Mouse (Mus musculus): ENCODE data around the gene Slc9a6. TPM values are rescaled to one million over a fixed set of nuclear protein-coding genes. Genes with fewer than 3 reads are reported as not detected.

Gene Slc9a6
- total and polyA plus RNA-seq, 3 experiments: 11.4 to 12.6 TPM; not detected in 1

- H3K4me3 ChIP-seq (ENCODE audit: control insufficient read depth in 1 of 2, insufficient read depth in 1 of 2, low read depth in 2 of 2, low read length in 2 of 2): no peak overlapping the region
- H3K9ac ChIP-seq (ENCODE audit: control insufficient read depth, low read depth, low read length, poor library complexity, severe bottlenecking): no peak overlapping the region
- no peak overlapping the region for H3K27ac ChIP-seq (ENCODE audit: control insufficient read depth, low read depth, low read length)
- TF ChIP-seq USF1 (IDR thresholded peaks at IDR 0.05; ENCODE audit: low read depth, low read length): no peak
- TF ChIP-seq MAX (IDR thresholded peaks at IDR 0.05; ENCODE audit: low read length): no peak
- TF ChIP-seq CHD1 (IDR thresholded peaks at IDR 0.05; ENCODE audit: low read depth, low read length): no peak
- TF ChIP-seq SMC3 (IDR thresholded peaks at IDR 0.05; ENCODE audit: low read depth, low read length): no peak
- no peak for TF ChIP-seq ZKSCAN1 (IDR thresholded peaks at IDR 0.05; ENCODE audit: low read depth, low read length)
- TF ChIP-seq NELFE (IDR thresholded peaks at IDR 0.05; ENCODE audit: low read depth, low read length): no peak
- TF ChIP-seq EP300 (IDR thresholded peaks at IDR 0.05; ENCODE audit: low read depth in 1 of 2, low read length in 2 of 2): no peak
- no peak for TF ChIP-seq BHLHE40 (IDR thresholded peaks at IDR 0.05; ENCODE audit: borderline replicate concordance, low read depth, low read length)
- no peak for TF ChIP-seq NRF1 (IDR thresholded peaks at IDR 0.05; ENCODE audit: insufficient read depth, low read depth, low read length, poor library complexity, severe bottlenecking)
- no peak for TF ChIP-seq RAD21 (IDR thresholded peaks at IDR 0.05; ENCODE audit: low read depth, low read length)
- TF ChIP-seq KAT2A (conservative IDR thresholded peaks at IDR 0.05; ENCODE audit: low read depth, low read length): no peak
- no peak for TF ChIP-seq MAFK (IDR thresholded peaks at IDR 0.05; ENCODE audit: borderline replicate concordance, low read depth, low read length)
- TF ChIP-seq JUND (IDR thresholded peaks at IDR 0.05; ENCODE audit: low read depth, low read length): no peak
- TF ChIP-seq ZMIZ1 (IDR thresholded peaks at IDR 0.05; ENCODE audit: low read depth, low read length): no peak
- no peak for TF ChIP-seq ZC3H11A (IDR thresholded peaks at IDR 0.05; ENCODE audit: low read depth, low read length)
- no peak for TF ChIP-seq TAL1 (IDR thresholded peaks at IDR 0.05; ENCODE audit: low read length)
- TF ChIP-seq GATA1 (IDR thresholded peaks at IDR 0.05; ENCODE audit: low read depth, low read length): no peak
- no peak for TF ChIP-seq ETS1 (IDR thresholded peaks at IDR 0.05; ENCODE audit: low read depth, low read length)
- no peak for TF ChIP-seq MYB (IDR thresholded peaks at IDR 0.05; ENCODE audit: low read depth, low read length)
- DNase-seq (ENCODE audit: low read depth, low spot score): no peak
- H3K4me1 ChIP-seq (ENCODE audit: control insufficient read depth in 1 of 2, insufficient read depth in 2 of 2, low read length in 2 of 2): no peaks in the 10 kb centered on the region
- H3K27me3 ChIP-seq (ENCODE audit: control insufficient read depth in 1 of 2, insufficient read depth in 2 of 2, low read length in 2 of 2): no peaks in the 10 kb centered on the region
- no peaks in the 10 kb centered on the region for H3K36me3 ChIP-seq (ENCODE audit: control insufficient read depth in 1 of 2, insufficient read depth in 2 of 2, low read length in 2 of 2)
- no peaks in the 10 kb centered on the region for H3K79me2 ChIP-seq (ENCODE audit: control insufficient read depth, insufficient read depth, low read length, poor library complexity)
- no peaks in the 10 kb centered on the region for H3K9me3 ChIP-seq (replicated peaks; ENCODE audit: insufficient read depth, low read length)
These were observed 42.2 kb downstream of the Slc9a6 start for GRCm38 (mm10) chrX:56651738-56652137.

- TF ChIP-seq ETS1 (IDR thresholded peaks at IDR 0.05; ENCODE audit: low read depth, low read length) (no peak), UBTF (IDR thresholded peaks at IDR 0.05; ENCODE audit: borderline replicate concordance, insufficient read depth, low read depth, low read length) (no peak), E2F4 (IDR thresholded peaks at IDR 0.05; ENCODE audit: borderline replicate concordance, low read depth, low read length) (no peak), ZKSCAN1 (IDR thresholded peaks at IDR 0.05; ENCODE audit: low read depth, low read length) (no peak), MYC (IDR thresholded peaks at IDR 0.05; ENCODE audit: low read depth, low read length) (no peak)
- H3K4me3 ChIP-seq (ENCODE audit: control insufficient read depth in 1 of 2, insufficient read depth in 1 of 2, low read depth in 2 of 2, low read length in 2 of 2): no peak overlapping the region
- DNase-seq (ENCODE audit: low read depth, low spot score): no peak
- H3K36me3 ChIP-seq (ENCODE audit: control insufficient read depth in 1 of 2, insufficient read depth in 2 of 2, low read length in 2 of 2): no peaks in the 10 kb centered on the region
- H3K9ac ChIP-seq (ENCODE audit: control insufficient read depth, low read depth, low read length, poor library complexity, severe bottlenecking): no peak overlapping the region
- no peaks in the 10 kb centered on the region for H3K27me3 ChIP-seq (ENCODE audit: control insufficient read depth in 1 of 2, insufficient read depth in 2 of 2, low read length in 2 of 2)
- no peaks in the 10 kb centered on the region for H3K79me2 ChIP-seq (ENCODE audit: control insufficient read depth, insufficient read depth, low read length, poor library complexity)
- H3K27ac ChIP-seq (ENCODE audit: control insufficient read depth, low read depth, low read length): no peak overlapping the region
- H3K4me1 ChIP-seq (ENCODE audit: control insufficient read depth in 1 of 2, insufficient read depth in 2 of 2, low read length in 2 of 2): no peaks in the 10 kb centered on the region
- H3K9me3 ChIP-seq (replicated peaks; ENCODE audit: insufficient read depth, low read length): no peaks in the 10 kb centered on the region
These were observed 46.1 kb downstream of the Slc9a6 start for GRCm38 (mm10) chrX:56655686-56656085.
